Mouse (Mus musculus) left cerebral cortex, adult 6 months (tissue): Measurements from ENCODE around the gene Xlr4a. TPM values are rescaled to one million over a fixed set of nuclear protein-coding genes. Genes with fewer than 3 reads are reported as not detected.

Experiments used
- long read RNA-seq, 2 experiments: library from polyadenylated mRNA; unstranded; transcript quantifications; one replicate each; pipeline ENCODE4 v2.0.0; 2019 to 2020
- polyA plus RNA-seq: library from polyadenylated mRNA; unstranded; fragments of <200 nt; fragmentation: Nextera tagmentation; gene quantifications from 2 replicates; pipeline ENCODE4 v1.2.3, GENCODE M21; 2021

Gene Xlr4a
- polyA plus RNA-seq: 0.15 TPM in 1 of 2 replicates, not detected in the other
- long read RNA-seq, experiment 1: 0 reads
- long read RNA-seq, experiment 2: 0 reads

GRCm38 (mm10) chrX:73082267-73083055, at the start of gene Xlr4a:
Xlr4a (minus strand) TSS chrX:73082478.

GRCm38 (mm10) chrX:73116747-73117146, 34.5 kb upstream of the Xlr4a start, which contains the start of gene Gm14685:
Gm14685 (plus strand) TSS chrX:73117047.

GRCm38 (mm10) chrX:73096941-73097508, 14.7 kb upstream of the Xlr4a start, which contains the start of gene Xlr3a:
Xlr3a (minus strand) TSS chrX:73097095.

GRCm38 (mm10) chrX:73064415-73064793, 17.9 kb downstream of the Xlr4a start, which contains the start of gene Pnma3:
Pnma3 (plus strand) TSS chrX:73064787.

GRCm38 (mm10) chrX:73037003-73037402, 45.3 kb downstream of the Xlr4a start, which contains the start of gene Pnma5:
Pnma5 (minus strand) TSS chrX:73037103.

Other genes with a start within 250 kb of the Xlr4a start
- 76.2 and 89.8 TPM in 2 replicates for gene Cetn2, start 164.1 kb downstream of the Xlr4a start, polyA plus RNA-seq
- gene Nsdhl, start 163.9 kb downstream of the Xlr4a start, polyA plus RNA-seq: 18.9 and 19.4 TPM in 2 replicates
- 0.60 and 0.70 TPM in 2 replicates for gene Zfp185, start 95.1 kb downstream of the Xlr4a start, polyA plus RNA-seq
- not detected in 2 replicates for gene Pnma5, start 45.4 kb downstream of the Xlr4a start, polyA plus RNA-seq
- 0.59 and 1.3 TPM in 2 replicates for gene Pnma3, start 17.7 kb downstream of the Xlr4a start, polyA plus RNA-seq
- 0.97 and 2.4 TPM in 2 replicates for gene Xlr3a, start 14.6 kb upstream of the Xlr4a start, polyA plus RNA-seq
- 0.37 TPM in 1 of 2 replicates, not detected in the other for gene Gm14685, start 34.6 kb upstream of the Xlr4a start, polyA plus RNA-seq
- not detected in 2 replicates for gene Xlr5b, start 66.3 kb upstream of the Xlr4a start, polyA plus RNA-seq
- gene DXBay18, start 67.0 kb upstream of the Xlr4a start, polyA plus RNA-seq: 0.28 TPM in 1 of 2 replicates, not detected in the other
- not detected in 2 replicates for gene Spin2d, start 94.5 kb upstream of the Xlr4a start, polyA plus RNA-seq
- 1.3 and 3.3 TPM in 2 replicates for gene Xlr3b, start 109.7 kb upstream of the Xlr4a start, polyA plus RNA-seq
- 0.48 TPM in 1 of 2 replicates, not detected in the other for gene Xlr4b, start 131.9 kb upstream of the Xlr4a start, polyA plus RNA-seq
- gene F8a, start 145.8 kb upstream of the Xlr4a start, polyA plus RNA-seq: 16.8 and 21.8 TPM in 2 replicates
- not detected in 2 replicates for gene Xlr4c, start 160.7 kb upstream of the Xlr4a start, polyA plus RNA-seq
- gene Xlr3c, start 182.9 kb upstream of the Xlr4a start, polyA plus RNA-seq: not detected in 2 replicates
- gene Xlr5a, start 210.5 kb upstream of the Xlr4a start, polyA plus RNA-seq: 0.31 TPM in 1 of 2 replicates, not detected in the other
- gene Xlr5c, start 210.5 kb upstream of the Xlr4a start, polyA plus RNA-seq: 0.20 TPM in 1 of 2 replicates, not detected in the other